Mouse (Mus musculus) thymus, adult 2 months (tissue): ENCODE results near the gene Phb.

Source experiments
- CTCF ChIP-seq: fragments of 200-500 bp; IDR thresholded peaks from 2 replicates; pipeline ENCODE4 v1.5.1; 2012; ENCODE audit warnings: mild to moderate bottlenecking, control low read depth, low read length, moderate library complexity, borderline replicate concordance; ENCODE audit not compliant: control insufficient read depth, poor library complexity, insufficient read depth; ENCODE audit errors: extremely low read depth
- POLR2A ChIP-seq: fragments of 200-500 bp; IDR thresholded peaks from 2 replicates; pipeline ENCODE4 v1.6.1; 2012; ENCODE audit warnings: mild to moderate bottlenecking, low read length, control low read depth, moderate library complexity; ENCODE audit not compliant: control insufficient read depth, poor library complexity, insufficient read depth; ENCODE audit errors: extremely low read depth

GRCm38 (mm10) chr11:95667177-95667576 is 420 bp downstream of the Phb start:
- TF ChIP-seq CTCF (no peak), POLR2A (no peak)
